Mouse (Mus musculus) urinary bladder, postnatal 14 days (tissue): ENCODE data around the gene Gabbr2.

Experiments
- DNase-seq: peaks from one replicate; pipeline ENCODE4 v3.0.0; 2021; ENCODE audit warnings: low spot score

Gene Gabbr2

DNA sequence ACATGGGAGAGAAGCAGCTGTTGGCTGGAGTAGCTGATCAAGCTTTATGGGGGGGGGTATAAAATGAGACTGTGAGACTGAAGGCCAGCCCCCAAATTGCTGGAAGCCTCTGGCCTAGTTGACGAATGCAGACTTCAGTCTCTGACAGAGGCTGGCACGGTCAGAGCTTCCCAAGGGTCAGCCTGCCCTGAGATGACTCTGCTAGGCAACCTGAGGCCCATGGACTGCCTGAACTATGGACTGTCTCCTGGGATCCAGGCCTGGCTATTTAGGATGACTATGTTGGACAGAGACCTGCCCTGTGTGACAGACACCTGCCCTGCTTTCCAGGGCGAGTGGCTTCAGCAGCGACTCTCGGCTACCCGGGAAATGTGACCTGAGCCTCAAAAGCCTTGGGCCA, 281.7 kb downstream of the Gabbr2 start:
- no peak for DNase-seq

- no peak for DNase-seq
Measured at GRCm38 (mm10) chr4:46709492-46709891, 282.2 kb downstream of the Gabbr2 start.

DNA sequence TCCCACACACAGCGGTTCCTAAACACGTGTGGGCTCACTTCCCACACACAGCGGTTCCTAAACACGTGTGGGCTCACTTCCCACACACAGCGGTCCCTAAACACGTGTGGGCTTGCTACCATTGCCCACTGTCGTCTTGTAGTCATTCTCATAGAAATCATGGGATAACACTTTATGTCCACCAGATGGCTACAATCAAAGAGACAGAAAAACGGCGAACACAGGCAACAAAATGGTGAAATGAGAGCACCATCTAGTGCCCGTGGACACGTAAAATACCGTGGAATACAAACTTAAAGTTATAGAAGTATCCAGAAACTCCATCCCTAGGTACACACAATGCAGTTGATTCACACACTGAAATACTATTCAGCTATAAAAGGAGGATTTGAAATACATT, 285.9 kb downstream of the Gabbr2 start:
- no peak for DNase-seq

DNA sequence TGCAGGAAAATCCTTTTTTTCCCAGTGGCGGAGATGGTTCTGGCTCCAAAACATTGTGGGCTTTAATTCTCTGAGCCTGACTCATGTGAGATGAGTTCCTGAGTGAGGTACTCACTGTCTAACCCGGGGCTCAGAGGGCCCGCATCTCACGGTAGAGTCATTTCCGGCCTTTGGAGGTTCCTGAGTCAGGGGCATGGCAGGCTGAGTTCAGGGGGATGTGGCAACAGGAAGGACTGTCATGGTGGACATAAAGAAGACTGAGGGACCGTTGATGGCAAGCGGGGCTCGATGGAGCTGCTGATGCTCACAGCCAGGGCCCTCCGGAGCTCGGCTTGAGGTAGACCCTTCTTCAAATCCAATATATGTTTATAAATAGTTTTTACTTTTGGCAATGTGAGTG, 288.5 kb downstream of the Gabbr2 start:
- DNase-seq: no peak

GRCm38 (mm10) chr4:46700223-46700651, 291.4 kb downstream of the Gabbr2 start:
- no peak for DNase-seq

DNA sequence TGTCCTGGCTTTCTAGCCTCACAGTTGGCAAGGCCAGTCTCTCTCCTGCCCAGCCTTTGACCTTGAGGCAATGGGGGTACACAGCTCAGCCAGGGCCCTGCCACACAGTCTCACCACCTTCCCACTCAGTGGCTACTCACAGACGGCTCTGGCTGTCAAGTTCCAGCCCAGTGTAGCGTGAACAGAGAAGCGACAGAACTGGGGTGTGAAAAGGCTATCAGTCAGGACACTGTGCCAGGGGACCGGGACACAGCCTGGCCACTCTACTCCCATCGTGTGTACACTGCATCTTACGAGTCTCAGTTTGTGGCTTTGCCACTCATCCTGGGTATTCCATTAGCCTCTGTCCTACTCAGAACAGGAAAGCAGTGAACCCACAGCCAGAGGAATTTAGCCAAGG, 295.2 kb downstream of the Gabbr2 start:
- DNase-seq: no peak

- no peak for DNase-seq
Measured at GRCm38 (mm10) chr4:46690565-46690964, 301.1 kb downstream of the Gabbr2 start.

DNA sequence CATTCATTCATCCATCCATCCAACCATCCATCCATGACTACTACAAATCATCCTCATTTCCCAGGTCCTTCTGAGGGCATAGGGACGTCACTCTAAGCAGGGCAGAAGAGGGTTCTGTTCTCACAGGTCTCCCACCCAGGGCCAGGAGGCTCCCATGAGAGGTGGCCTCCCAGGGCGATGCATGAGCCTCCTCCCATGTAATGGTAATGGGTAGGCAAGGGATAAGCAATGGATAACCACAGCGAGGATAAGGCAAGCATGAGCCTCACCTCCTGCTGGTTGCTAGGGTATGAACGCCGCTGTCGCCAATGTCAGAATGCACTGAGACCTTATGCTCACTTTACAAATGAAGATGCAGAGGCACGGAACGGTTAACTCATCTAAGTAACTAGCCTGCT, 301.7 kb downstream of the Gabbr2 start:
- DNase-seq: no peak

- DNase-seq: peak; percentile 76
Measured at GRCm38 (mm10) chr4:46689397-46690022, 302.2 kb downstream of the Gabbr2 start.

GRCm38 (mm10) chr4:46688213-46688832, 303.4 kb downstream of the Gabbr2 start:
- DNase-seq: no peak

- peak; percentile 10 for DNase-seq
Measured at GRCm38 (mm10) chr4:46684160-46684559, 307.5 kb downstream of the Gabbr2 start.

GRCm38 (mm10) chr4:46676646-46677045, 315.0 kb downstream of the Gabbr2 start:
- no peak for DNase-seq

DNA sequence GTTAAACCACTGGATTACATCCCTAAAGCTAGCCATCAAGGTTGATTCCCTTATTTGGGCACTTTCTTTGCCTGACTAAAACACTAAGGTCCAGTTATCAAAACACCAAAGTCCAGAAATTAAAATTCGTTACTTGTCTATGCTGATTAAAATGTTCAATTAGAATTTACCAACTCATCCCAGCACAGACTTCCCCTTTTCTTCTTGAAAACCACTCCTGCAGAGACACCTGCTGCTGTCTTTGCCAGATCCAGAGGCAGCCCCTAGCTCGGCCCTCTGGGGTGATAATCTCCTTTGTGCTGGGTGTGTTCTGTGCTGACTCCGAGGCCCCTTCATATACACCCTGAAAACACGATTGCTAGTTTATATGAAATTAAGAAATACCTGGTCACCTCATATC, 315.7 kb downstream of the Gabbr2 start:
- no peak for DNase-seq

GRCm38 (mm10) chr4:46675272-46675785, 316.3 kb downstream of the Gabbr2 start:
- no peak for DNase-seq

DNA sequence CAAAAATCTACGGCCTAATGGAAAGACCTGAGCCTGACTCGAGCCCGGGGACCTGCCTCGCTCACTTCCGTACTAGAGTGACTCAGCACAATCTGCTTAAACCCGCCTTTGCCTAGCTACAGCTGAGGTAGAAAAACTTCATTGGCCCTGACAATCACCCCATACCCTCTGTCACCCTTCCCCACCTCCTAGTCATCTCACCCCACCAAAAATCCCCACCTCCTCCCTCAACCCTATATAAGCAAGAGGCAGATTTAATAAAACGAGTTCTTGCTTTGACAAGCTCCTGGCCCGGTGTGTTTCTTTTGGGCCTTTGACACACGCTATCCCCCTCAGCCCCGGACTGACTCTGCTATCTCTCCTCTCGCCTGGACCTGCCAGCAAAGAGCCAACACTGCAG, 323.1 kb downstream of the Gabbr2 start:
- no peak for DNase-seq

- DNase-seq: no peak
Measured at GRCm38 (mm10) chr4:46666420-46666819, 325.3 kb downstream of the Gabbr2 start.

DNA sequence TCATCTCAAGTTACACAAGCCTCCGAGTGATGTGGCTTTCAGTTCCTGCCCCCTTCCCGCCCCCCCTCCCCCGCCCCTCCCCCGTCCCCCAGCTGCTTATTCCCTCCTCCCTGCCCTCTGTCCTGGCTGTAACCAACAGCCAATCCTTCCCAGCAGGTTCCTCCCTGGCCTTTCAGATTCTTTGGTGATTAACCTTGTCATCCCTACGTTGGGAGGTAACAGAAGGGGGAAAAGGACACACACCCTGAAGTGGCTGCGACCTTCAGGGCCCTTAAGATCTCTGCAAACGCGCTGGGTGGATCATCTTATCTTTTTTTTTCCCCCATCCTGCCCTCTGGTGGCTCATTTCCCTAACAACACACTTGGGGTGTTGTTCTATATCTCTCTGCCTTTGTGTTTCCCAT, 326.3 kb downstream of the Gabbr2 start:
- no peak for DNase-seq

DNA sequence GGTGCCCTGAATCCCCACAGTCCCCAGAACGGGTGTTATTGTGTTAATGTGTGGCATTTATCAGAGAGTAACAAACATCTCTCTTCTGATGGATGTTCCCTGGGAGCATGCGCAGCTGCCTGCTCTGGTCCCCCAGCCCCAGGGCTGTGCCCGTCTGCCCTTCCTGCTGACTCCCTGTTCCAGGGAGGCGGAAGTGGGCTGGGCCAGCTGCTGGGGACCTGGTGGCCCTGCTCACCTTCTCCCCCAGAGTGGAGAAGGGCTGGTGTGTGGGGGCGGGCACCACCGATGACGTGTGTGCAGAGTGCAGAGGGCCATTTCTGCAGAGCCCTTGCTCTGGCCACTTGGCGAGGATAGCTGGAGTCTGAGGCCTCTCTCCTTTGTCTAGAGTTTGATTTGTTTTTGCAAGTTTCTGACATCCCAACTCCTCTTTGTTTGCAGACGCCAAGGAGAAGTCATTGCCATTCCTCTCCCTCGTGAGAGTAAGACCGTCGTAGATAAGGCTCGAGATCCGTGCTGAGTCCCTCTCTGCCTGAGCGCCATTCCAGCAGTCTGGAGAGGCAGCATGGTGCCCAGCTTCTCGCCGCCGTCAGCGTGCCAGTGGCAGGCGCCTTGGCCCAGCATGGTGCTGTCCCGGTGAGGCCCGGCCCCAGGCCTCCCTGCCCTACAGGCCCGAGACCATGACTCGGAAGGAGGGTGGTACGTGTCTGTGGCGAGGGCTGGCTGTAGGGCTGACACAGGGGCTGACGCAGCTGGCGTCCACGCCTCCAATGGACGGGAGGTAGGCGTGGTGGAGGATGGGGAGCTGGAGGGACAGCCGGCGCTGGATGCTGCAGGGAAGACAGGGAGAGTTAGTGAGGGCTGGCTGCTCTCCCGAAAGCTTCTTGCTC, 327.3 kb downstream of the Gabbr2 start:
- peak; percentile 69 for DNase-seq

GRCm38 (mm10) chr4:46661433-46661832, 330.2 kb downstream of the Gabbr2 start:
- DNase-seq: no peak

GRCm38 (mm10) chr4:46658946-46659345, 332.7 kb downstream of the Gabbr2 start:
- no peak for DNase-seq

DNA sequence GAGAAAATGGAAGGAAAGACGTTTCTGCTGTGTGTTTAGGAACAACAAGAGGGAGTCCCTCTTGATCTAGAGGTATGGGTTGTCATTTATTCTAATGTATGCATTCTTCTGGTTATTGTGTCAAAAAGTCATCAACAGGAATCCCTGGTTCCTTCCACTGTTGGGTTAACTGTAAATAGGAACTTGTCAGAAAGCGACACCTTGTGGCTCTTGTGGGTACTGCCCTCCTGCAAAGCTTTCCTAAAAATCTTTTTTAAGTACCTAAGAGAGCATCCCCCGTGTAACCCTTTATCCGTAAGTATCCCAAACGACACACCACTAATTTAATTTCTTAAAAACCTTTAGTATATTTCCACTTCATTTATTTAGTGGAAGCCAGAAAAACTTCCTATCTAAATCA, 334.6 kb downstream of the Gabbr2 start:
- peak; percentile 81 for DNase-seq

DNA sequence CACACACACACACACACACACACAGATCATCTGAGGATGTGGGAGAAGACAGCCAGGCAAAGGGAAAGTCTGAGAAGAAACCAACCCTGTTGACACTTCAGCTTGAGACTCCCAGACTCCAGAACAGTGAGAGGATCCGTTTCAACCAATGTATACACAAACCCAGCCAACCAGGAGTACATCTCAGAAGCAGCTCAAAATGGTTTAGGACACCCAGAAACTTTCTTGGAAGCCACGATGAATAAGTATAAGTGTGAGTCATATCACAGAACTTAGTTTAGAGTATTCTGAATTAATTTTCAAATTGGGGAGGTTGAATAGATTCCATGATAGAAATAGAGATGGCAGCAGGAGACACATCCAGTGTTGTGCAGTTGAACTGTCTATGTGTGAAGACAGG, 335.7 kb downstream of the Gabbr2 start:
- no peak for DNase-seq

DNA sequence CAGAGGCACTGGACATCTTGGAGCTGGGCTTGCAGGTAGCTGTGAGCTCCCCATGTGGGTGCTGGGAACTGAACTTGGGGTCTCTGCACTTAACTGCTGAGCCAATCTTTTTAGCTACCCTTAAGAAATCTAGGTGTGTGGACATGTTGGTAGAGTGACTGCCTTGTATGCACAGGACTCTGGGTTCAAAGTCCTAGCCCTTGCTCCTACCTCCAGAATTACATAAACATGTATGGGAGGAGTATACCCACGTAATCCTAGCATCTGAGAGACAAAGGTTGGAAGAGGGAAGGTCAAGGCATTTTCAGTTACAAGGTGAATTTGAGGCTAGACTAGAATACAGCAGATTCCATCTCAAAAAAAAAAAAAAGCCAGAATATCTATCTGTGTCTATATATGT, 336.4 kb downstream of the Gabbr2 start:
- no peak for DNase-seq
